Mouse (Mus musculus) embryonic facial prominence, embryonic 11.5 days (tissue): ENCODE results near the gene Sh2d3c. TPM values are rescaled to one million over a fixed set of nuclear protein-coding genes. Genes with fewer than 3 reads are reported as not detected.
A peak's percentile ranks its signal among the peaks of the same experiment; 100 is the strongest.

Experiments
- ATAC-seq: fragments of 200-750 bp; cut with Nextera tagmentation; replicated peaks from 2 replicates; pipeline ENCODE4 v1.8.0; 2017; ENCODE audit warnings: low read depth; ENCODE audit not compliant: insufficient number of reproducible peaks, low FRiP score, low TSS enrichment
- DNase-seq: peaks from one replicate; pipeline ENCODE4 v3.0.0-alpha.2; 2015; ENCODE audit warnings: low spot score
- H3K27ac ChIP-seq: fragments of 300-500 bp; sonication (generic); replicated peaks from 2 replicates; pipeline ENCODE4 v1.5.1; 2014; ENCODE audit warnings: mild to moderate bottlenecking, low read depth, low read length, control low read depth
- H3K27me3 ChIP-seq: fragments of 300-500 bp; sonication (generic); 2 replicates; pipeline ENCODE4 v1.6.1; 2014; ENCODE audit warnings: mild to moderate bottlenecking, low read length, moderate library complexity, mixed read lengths; ENCODE audit not compliant: control insufficient read depth, insufficient read depth
- H3K36me3 ChIP-seq: fragments of 300-500 bp; sonication (generic); replicated peaks from 2 replicates; pipeline ENCODE4 v1.6.1; 2014; ENCODE audit warnings: low read depth, mild to moderate bottlenecking, low read length, moderate library complexity, mixed read lengths; ENCODE audit not compliant: control insufficient read depth, insufficient read depth
- H3K4me1 ChIP-seq: fragments of 300-500 bp; sonication (generic); 2 replicates; pipeline ENCODE4 v1.6.1; 2014; ENCODE audit warnings: low read length, mixed read lengths; ENCODE audit not compliant: control insufficient read depth, insufficient read depth
- H3K4me2 ChIP-seq: fragments of 300-500 bp; sonication (generic); 2 replicates; pipeline ENCODE4 v1.6.1; 2014; ENCODE audit warnings: low read depth, mild to moderate bottlenecking, control low read depth, low read length, moderate library complexity
- H3K4me3 ChIP-seq: fragments of 300-500 bp; sonication (generic); 2 replicates; pipeline ENCODE4 v1.5.1; 2014; ENCODE audit warnings: low read depth, low read length, control low read depth
- H3K9ac ChIP-seq: fragments of 300-500 bp; sonication (generic); replicated peaks from 2 replicates; pipeline ENCODE4 v1.6.1; 2014; ENCODE audit warnings: mild to moderate bottlenecking, control low read depth, low read length
- H3K9me3 ChIP-seq: fragments of 300-500 bp; sonication (generic); replicated peaks from 2 replicates; pipeline ENCODE4 v1.6.1; 2016; ENCODE audit warnings: mild to moderate bottlenecking, low read length, inconsistent platforms, mixed read lengths; ENCODE audit not compliant: control insufficient read depth
- WGBS: fragments of 180-500 bp; shearing (Covaris S2); extraction: QIAGEN DNeasy Blood & Tissue Kit; methylation state at CpG from one replicate; pipeline ENCODE4 v1.1.7; 2014; 5-methylcytosine and 5-hydroxymethylcytosine counted together
- polyA plus RNA-seq: library from polyadenylated mRNA; unstranded; fragments of >200 nt; fragmentation: Nextera tagmentation; extraction: Ambion mirVana; gene quantifications from 2 replicates; pipeline ENCODE4 v1.2.1, GENCODE M21; 2014

Sh2d3c gene
- polyA plus RNA-seq, 1 experiment from 2014 or later = 21.1 TPM

- ATAC-seq (no peak), DNase-seq (no peak)
- Histone ChIP-seq H3K4me3 (no peak overlapping the region), H3K9me3 (no peaks in the 10 kb centered on the region), H3K27ac (no peak overlapping the region), H3K4me1 (no peaks in the 10 kb centered on the region), H3K4me2 (no peak overlapping the region), H3K9ac (no peak overlapping the region), H3K27me3 (no peaks in the 10 kb centered on the region), H3K36me3 (peaks cover 3% of the 10 kb centered on the region)
- 77% methylated on average over 3 of the region's 3 CpGs for WGBS
Measured at GRCm38 (mm10) chr2:32763353-32763752, 42.5 kb downstream of the Sh2d3c start.

DNA sequence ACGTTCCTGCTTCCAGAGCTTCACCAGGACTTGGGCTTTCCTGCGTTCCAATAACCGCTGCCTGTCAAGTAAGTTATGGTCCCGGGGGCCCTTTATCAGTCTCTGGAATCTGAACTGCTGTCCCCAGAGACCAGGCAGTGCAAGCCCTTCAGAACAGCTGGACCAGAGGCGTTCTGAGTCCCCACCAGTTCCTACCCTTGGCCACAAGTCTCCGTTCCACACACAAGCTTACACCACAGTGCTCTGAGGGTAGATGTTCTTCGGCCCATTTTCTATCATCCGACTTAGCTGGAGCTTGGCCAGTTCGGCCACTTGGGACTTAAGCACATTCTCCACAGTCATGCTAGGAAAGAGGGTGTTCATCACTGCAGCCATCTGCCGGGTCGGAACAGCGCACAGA lies 46.4 kb downstream of the Sh2d3c start:
- Histone ChIP-seq H3K4me3 (no peak overlapping the region), H3K9ac (no peak overlapping the region), H3K27ac (no peak overlapping the region), H3K4me2 (no peak overlapping the region), H3K4me1 (no peaks in the 10 kb centered on the region), H3K27me3 (no peaks in the 10 kb centered on the region), H3K9me3 (no peaks in the 10 kb centered on the region), H3K36me3 (no peaks in the 10 kb centered on the region; the same call in 1 of the 2 replicates)
- 73% methylated on average over 12 of the region's 12 CpGs for WGBS
- no peak for DNase-seq
- ATAC-seq = no peak

GRCm38 (mm10) chr2:32768661-32769285 lies 47.9 kb downstream of the Sh2d3c start:
- no peaks in the 10 kb centered on the region for H3K27me3 ChIP-seq

GRCm38 (mm10) chr2:32769327-32770085 lies 48.7 kb downstream of the Sh2d3c start:
- WGBS = 68% methylated on average over 5 of the region's 5 CpGs
- Histone ChIP-seq H3K4me3 (no peak overlapping the region), H3K9ac (no peak overlapping the region), H3K36me3 (no peaks in the 10 kb centered on the region), H3K27ac (no peak overlapping the region), H3K9me3 (no peaks in the 10 kb centered on the region), H3K4me2 (no peak overlapping the region), H3K4me1 (no peaks in the 10 kb centered on the region), H3K27me3 (no peaks in the 10 kb centered on the region)
- DNase-seq = peak; percentile 11
- no peak for ATAC-seq

More at GRCm38 (mm10) chr2:32768661-32769285, 47.9 kb downstream of the Sh2d3c start:
- Histone ChIP-seq H3K9me3 (no peaks in the 10 kb centered on the region), H3K4me1 (no peaks in the 10 kb centered on the region), H3K9ac (no peak overlapping the region), H3K36me3 (no peaks in the 10 kb centered on the region), H3K27ac (no peak overlapping the region), H3K4me3 (no peak overlapping the region), H3K4me2 (no peak overlapping the region)
- ATAC-seq = no peak
- 50% methylated on average over 19 of the region's 19 CpGs for WGBS
- DNase-seq = no peak

GRCm38 (mm10) chr2:32771886-32772285 lies 51.0 kb downstream of the Sh2d3c start:
- 15% methylated on average over 12 of the region's 12 CpGs for WGBS

DNA sequence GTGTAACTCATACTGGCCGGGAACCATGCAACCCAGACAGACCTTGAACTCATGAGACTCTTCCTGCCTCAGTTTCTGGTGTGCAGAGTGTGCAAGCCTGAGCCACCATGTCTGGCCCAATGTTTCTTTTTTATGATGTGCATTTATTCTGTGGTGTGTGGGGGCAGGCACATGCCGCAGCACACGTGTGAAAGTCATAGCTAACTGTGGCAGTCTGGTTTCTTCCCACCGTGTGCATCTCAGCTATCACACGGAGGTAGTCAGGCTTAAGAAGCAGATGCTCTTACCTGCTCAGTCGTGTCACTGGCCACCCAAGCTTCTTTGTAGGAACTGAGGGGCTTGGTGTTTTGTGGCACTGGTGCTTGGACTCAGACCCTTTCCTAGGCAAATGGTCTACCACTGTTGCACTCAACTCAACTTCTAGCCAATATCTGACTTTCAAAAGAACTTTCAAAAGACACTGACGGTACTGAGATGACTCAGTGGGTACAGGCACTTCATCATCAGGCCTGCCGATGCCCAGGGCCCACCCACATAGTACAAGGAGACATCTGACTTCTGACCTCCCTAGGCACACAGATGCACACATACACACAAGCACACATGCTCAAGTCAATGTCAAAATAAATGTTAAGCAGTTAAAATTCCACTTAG lies 51.9 kb downstream of the Sh2d3c start:
- Histone ChIP-seq H3K27ac (no peak overlapping the region), H3K4me1 (no peaks in the 10 kb centered on the region; the same call in 1 of the 2 replicates), H3K36me3 (no peaks in the 10 kb centered on the region), H3K9ac (no peak overlapping the region), H3K27me3 (no peaks in the 10 kb centered on the region; the same call in 1 of the 2 replicates), H3K9me3 (no peaks in the 10 kb centered on the region), H3K4me2 (no peak overlapping the region), H3K4me3 (no peak overlapping the region)
- DNase-seq (no peak), ATAC-seq (no peak)
- 80% methylated on average over 8 of the region's 8 CpGs for WGBS

More at GRCm38 (mm10) chr2:32771886-32772285, 51.0 kb downstream of the Sh2d3c start:
- Histone ChIP-seq H3K9ac (no peak overlapping the region), H3K27me3 (no peaks in the 10 kb centered on the region; the same call in 1 of the 2 replicates), H3K4me1 (no peaks in the 10 kb centered on the region; the same call in 1 of the 2 replicates), H3K9me3 (no peaks in the 10 kb centered on the region), H3K27ac (no peak overlapping the region), H3K36me3 (no peaks in the 10 kb centered on the region), H3K4me3 (no peak overlapping the region), H3K4me2 (no peak overlapping the region)
- no peak for ATAC-seq
- no peak for DNase-seq

- DNase-seq (peak; percentile 98), ATAC-seq (peak; percentile 91)
- H3K9ac ChIP-seq = peak within 1 kb of the TSS; percentile 58
- H3K4me3 ChIP-seq = peak within 1 kb of the TSS; percentile 61
- H3K36me3 ChIP-seq = no peaks in the 10 kb centered on the region
- H3K4me1 ChIP-seq = no peaks in the 10 kb centered on the region; the same call in 1 of the 2 replicates
- under 1% methylated on average over 46 of the region's 46 CpGs for WGBS
- H3K27me3 ChIP-seq = no peaks in the 10 kb centered on the region; the same call in 1 of the 2 replicates
- no peaks in the 10 kb centered on the region for H3K9me3 ChIP-seq
- H3K4me2 ChIP-seq = peak within 1 kb of the TSS; percentile 86
- H3K27ac ChIP-seq = no peak within 1 kb of the TSS
Measured at GRCm38 (mm10) chr2:32775359-32776074, 54.7 kb downstream of the Sh2d3c start, which contains the start of the genes Ttc16 and Ptrh1. TSS of gene Ttc16 (minus strand) at chr2:32775633. TSS of gene Ptrh1 (plus strand) at chr2:32775786.
